Mouse (Mus musculus) liver, embryonic 14.5 days (tissue): ENCODE data around the gene Fasl. TPM values are rescaled to one million over a fixed set of nuclear protein-coding genes. Genes with fewer than 3 reads are reported as not detected.

Experiments
- ATAC-seq: fragments of 200-750 bp; cut with Nextera tagmentation; 2 replicates; pipeline ENCODE4 v1.8.0; 2017; ENCODE audit warnings: moderate number of reproducible peaks, mild to moderate bottlenecking, moderate library complexity; ENCODE audit not compliant: insufficient read depth
- DNase-seq, 3 experiments: peaks; one replicate each; pipeline ENCODE4 v3.0.0-alpha.2; 2012 to 2013; ENCODE audit warnings: low read depth in 3 of 3, low spot score in 3 of 3
- H3K27ac ChIP-seq: fragments of 300-500 bp; sonication (generic); 2 replicates; pipeline ENCODE4 v1.5.1; 2014; ENCODE audit warnings: moderate library complexity, mild to moderate bottlenecking, control low read depth, inconsistent platforms
- H3K27me3 ChIP-seq: fragments of 300-500 bp; sonication (generic); 2 replicates; pipeline ENCODE4 v1.6.1; 2014; ENCODE audit warnings: mild to moderate bottlenecking, low read length, moderate library complexity; ENCODE audit not compliant: control insufficient read depth, insufficient read depth
- H3K36me3 ChIP-seq: fragments of 300-500 bp; sonication (generic); replicated peaks from 2 replicates; pipeline ENCODE4 v1.6.1; 2014; ENCODE audit warnings: low read depth; ENCODE audit not compliant: control insufficient read depth, insufficient read depth
- H3K4me1 ChIP-seq, 2 experiments: fragments of 200-500 bp in 1 of 2; fragments of 300-500 bp in 1 of 2; sonication (generic) in 1 of 2; replicated peaks; 2 replicates each; pipeline ENCODE4 v1.6.1; 2012 to 2014; ENCODE audit warnings: antibody characterized with exemption in 1 of 2, inconsistent platforms in 1 of 2, low read length in 1 of 2; ENCODE audit not compliant: control insufficient read depth in 2 of 2, insufficient read depth in 2 of 2
- H3K4me2 ChIP-seq: fragments of 300-500 bp; sonication (generic); 2 replicates; pipeline ENCODE4 v1.6.1; 2014; ENCODE audit warnings: low read depth, mild to moderate bottlenecking, control low read depth, moderate library complexity
- H3K4me3 ChIP-seq, 2 experiments: fragments of 200-500 bp in 1 of 2; fragments of 300-500 bp in 1 of 2; sonication (generic) in 1 of 2; 2 replicates each; pipeline ENCODE4 v1.5.1; 2012 to 2014; ENCODE audit warnings: low read depth in 2 of 2, low read length in 2 of 2, mild to moderate bottlenecking in 2 of 2, control low read depth in 1 of 2, inconsistent platforms in 1 of 2, moderate library complexity in 1 of 2; ENCODE audit not compliant: insufficient read depth in 1 of 2
- H3K9ac ChIP-seq: fragments of 300-500 bp; sonication (generic); replicated peaks from 2 replicates; pipeline ENCODE4 v1.6.1; 2014; ENCODE audit warnings: mild to moderate bottlenecking, control low read depth, moderate library complexity
- H3K9me3 ChIP-seq: fragments of 300-500 bp; sonication (generic); 2 replicates; pipeline ENCODE4 v1.6.1; 2016; ENCODE audit warnings: low read length, mixed read lengths; ENCODE audit not compliant: control insufficient read depth
- CTCF ChIP-seq: IDR thresholded peaks from 2 replicates; pipeline ENCODE4 v1.5.1; 2016; ENCODE audit warnings: antibody characterized with exemption, low read depth, control low read depth
- EP300 ChIP-seq: IDR thresholded peaks from 2 replicates; pipeline ENCODE4 v1.6.1; 2016; ENCODE audit warnings: antibody characterized with exemption, low read depth
- WGBS: fragments of 180-500 bp; shearing (Covaris S2); extraction: QIAGEN DNeasy Blood & Tissue Kit; methylation state at CpG from one replicate; pipeline ENCODE4 v1.1.7; 2014; ENCODE audit not compliant: insufficient replicate concordance; 5-methylcytosine and 5-hydroxymethylcytosine counted together
- polyA plus RNA-seq, 2 experiments: library from polyadenylated mRNA; depleted of rRNA in 1 of 2; stranded (reverse) in 1 of 2; unstranded in 1 of 2; fragments of >200 nt; fragmentation: Nextera tagmentation in 1 of 2; extraction: Ambion mirVana in 1 of 2; gene quantifications; 2 replicates each; pipeline versions ENCODE4 v1.2.1 to v1.2.3; 2012 to 2014

The Fasl gene
- polyA plus RNA-seq, 2 experiments: 0.11 TPM; not detected in 1

- ATAC-seq: no peak
- TF ChIP-seq EP300 (no peak), CTCF (no peak)
- Histone ChIP-seq H3K4me2 (no peak overlapping the region), H3K36me3 (no peaks in the 10 kb centered on the region), H3K4me3 (no peak overlapping the region), H3K9ac (no peak overlapping the region), H3K27me3 (no peaks in the 10 kb centered on the region), H3K9me3 (no peaks in the 10 kb centered on the region), H3K4me1 (peaks cover 7 to 10% of the 10 kb centered on the region in 2 experiments), H3K27ac (no peak overlapping the region)
- no peak for DNase-seq
- 71% methylated on average over 6 of the region's 6 CpGs for WGBS
Measured at GRCm38 (mm10) chr1:161775151-161775550, 13.1 kb downstream of the Fasl start.

- H3K9ac ChIP-seq: no peak overlapping the region
- H3K27ac ChIP-seq: no peak overlapping the region
- H3K4me2 ChIP-seq: no peak overlapping the region
- H3K36me3 ChIP-seq: no peaks in the 10 kb centered on the region
- H3K4me3 ChIP-seq: no peak overlapping the region
- no peaks in the 10 kb centered on the region for H3K27me3 ChIP-seq
- TF ChIP-seq EP300: peak; percentile 68
- TF ChIP-seq CTCF: no peak
- peaks cover 7 to 23% of the 10 kb centered on the region in 2 experiments for H3K4me1 ChIP-seq
- peak in 2 of 3 experiments; percentile 28 to 40 for DNase-seq
- ATAC-seq: peak; percentile 61
- 19% methylated on average over 2 of the region's 2 CpGs for WGBS
- no peaks in the 10 kb centered on the region for H3K9me3 ChIP-seq
Measured at GRCm38 (mm10) chr1:161771293-161771692, 17.0 kb downstream of the Fasl start.

DNA sequence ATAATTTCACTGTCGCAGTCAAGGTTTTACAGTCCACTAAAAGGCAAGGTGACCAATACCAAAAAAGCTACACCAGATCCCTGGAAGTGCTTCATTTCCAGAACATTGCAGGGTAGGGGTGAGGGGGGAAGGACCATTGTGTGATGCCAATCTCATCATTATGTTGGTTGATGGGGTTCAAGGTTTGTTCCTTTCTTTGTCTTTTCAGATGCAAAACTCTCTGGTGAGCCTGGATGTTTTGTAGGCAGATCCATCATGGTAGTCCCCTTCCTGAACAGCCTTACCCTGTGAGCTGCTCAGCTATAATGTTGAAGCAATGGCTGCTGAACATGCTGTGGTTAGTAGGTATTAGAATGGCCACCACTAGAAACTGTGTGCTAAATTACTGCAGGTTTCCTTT lies 19.0 kb downstream of the Fasl start:
- ATAC-seq (no peak), DNase-seq (no peak)
- Histone ChIP-seq H3K4me2 (no peak overlapping the region), H3K27me3 (no peaks in the 10 kb centered on the region), H3K27ac (no peak overlapping the region), H3K9ac (no peak overlapping the region), H3K4me1 (peaks cover 7 to 23% of the 10 kb centered on the region in 2 experiments), H3K9me3 (no peaks in the 10 kb centered on the region), H3K4me3 (no peak overlapping the region), H3K36me3 (no peaks in the 10 kb centered on the region)
- WGBS: 40% methylated on average over 1 of the region's 1 CpGs
- TF ChIP-seq CTCF (no peak), EP300 (no peak)

DNA sequence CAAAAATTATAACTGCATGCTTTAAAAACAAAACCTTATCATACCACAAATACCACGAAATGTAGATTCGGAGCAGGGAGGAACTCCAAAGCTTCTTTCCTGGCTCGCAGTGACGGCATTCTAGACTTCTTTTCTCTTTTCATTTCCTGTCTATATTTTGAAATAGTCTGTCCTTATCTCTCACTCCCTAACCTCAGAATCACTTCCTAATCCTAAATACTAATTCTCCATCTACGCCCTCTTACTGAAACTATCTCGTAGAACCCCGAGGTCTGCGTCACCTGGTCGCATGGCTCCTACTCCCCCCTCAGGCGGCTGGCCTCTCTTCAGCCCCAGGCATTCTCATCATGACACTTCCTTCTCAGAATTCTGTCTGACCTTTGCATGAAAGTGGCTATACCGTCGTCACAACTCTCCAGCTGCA lies 21.2 kb downstream of the Fasl start:
- Histone ChIP-seq H3K4me3 (peak overlapping the region; percentile 31 to 38), H3K4me1 (peaks cover 7 to 23% of the 10 kb centered on the region in 2 experiments), H3K27me3 (no peaks in the 10 kb centered on the region), H3K4me2 (peak overlapping the region; percentile 69), H3K9me3 (no peaks in the 10 kb centered on the region), H3K36me3 (no peaks in the 10 kb centered on the region), H3K9ac (peak overlapping the region; percentile 43), H3K27ac (no peak overlapping the region)
- peak in 1 of 3 experiments; percentile 33 for DNase-seq
- peak; percentile 62; the same call in 1 of the 2 replicates for ATAC-seq
- 9% methylated on average over 12 of the region's 12 CpGs for WGBS
- TF ChIP-seq EP300 (no peak), CTCF (peak; percentile 18; the same call in 1 of the 2 replicates)

GRCm38 (mm10) chr1:161766656-161767055 lies 21.6 kb downstream of the Fasl start:
- Histone ChIP-seq H3K4me3 (peak overlapping the region; percentile 31 to 38), H3K27me3 (no peaks in the 10 kb centered on the region), H3K27ac (no peak overlapping the region), H3K4me2 (peak overlapping the region; percentile 69), H3K9me3 (no peaks in the 10 kb centered on the region), H3K36me3 (no peaks in the 10 kb centered on the region), H3K4me1 (peaks cover 5 to 22% of the 10 kb centered on the region in 2 experiments), H3K9ac (no peak overlapping the region)
- WGBS: 8% methylated on average over 5 of the region's 5 CpGs
- peak; percentile 54 to 71 (median 69) for DNase-seq
- peak; percentile 83 for ATAC-seq
- TF ChIP-seq CTCF (no peak), EP300 (no peak)
